In the genomic region with DNA sequence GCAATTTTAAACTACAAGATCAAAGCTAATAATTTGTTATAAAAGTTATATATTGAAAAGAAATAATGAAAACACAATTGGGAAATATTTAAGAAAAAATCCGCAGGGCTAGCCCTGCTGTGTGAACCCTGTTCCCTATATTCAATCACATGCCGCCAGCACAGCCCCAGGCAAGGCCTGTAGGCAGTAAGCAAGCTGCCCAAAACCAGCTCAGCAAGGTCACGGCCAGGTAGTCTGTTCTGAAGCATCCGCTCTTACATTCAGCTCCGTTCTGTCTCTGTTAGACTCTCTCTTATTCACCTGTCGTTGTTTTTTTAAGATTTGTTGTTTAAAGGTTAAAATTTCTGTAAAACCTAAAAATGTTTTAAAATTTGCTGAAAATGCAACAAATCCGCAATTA, we compare ENCODE assay signal across 26 mouse cellular contexts.
DNase-seq lines count a peak whose midpoint lies in the region; ATAC-seq and TF ChIP-seq lines count a peak whose summit lies in the region.
"Had no signal": no experiment of that assay in that cellular context is flagged by ENCODE, and none has a peak within 500 bp of the region (broad histone marks: within the 10 kb centered on the region; RNA-seq: fewer than 3 reads in every experiment).

No protein-coding gene starts in this region.

- no peak overlapping the region for H3K9ac ChIP-seq in liver, embryonic 11.5 days (ENCODE audit: low read depth, low read length)
- H3K9ac ChIP-seq: forebrain, postnatal 0 days; heart, embryonic 15.5 days; hindbrain, embryonic 13.5 days; liver, embryonic 13.5 days; neural tube, embryonic 13.5 days had no signal

- H3K36me3 ChIP-seq in liver, embryonic 11.5 days (ENCODE audit: control insufficient read depth, insufficient read depth, low read length) = peaks cover 31% of the 10 kb centered on the region
- H3K36me3 ChIP-seq in embryonic facial prominence, embryonic 10.5 days (replicated peaks) = peaks cover 98% of the 10 kb centered on the region

- 0 out of 2 replicates have a peak overlapping the region, but pooled peaks have one; percentile 28 for H3K27ac ChIP-seq in left cerebral cortex, adult 2 months
- no peak overlapping the region for H3K27ac ChIP-seq in liver, embryonic 11.5 days (ENCODE audit: low read depth, low read length)
- no peak overlapping the region for H3K27ac ChIP-seq in embryonic facial prominence, embryonic 10.5 days (replicated peaks)
- H3K27ac ChIP-seq: heart, embryonic 10.5 days; heart, embryonic 15.5 days; hindbrain, embryonic 13.5 days; liver, embryonic 13.5 days; neural tube, embryonic 13.5 days had no signal

- no peak for DNase-seq in left cerebral cortex, adult 2 months (ENCODE audit: extremely low spot score in 1 of 2, low spot score in 2 of 2)
- DNase-seq in left cerebral cortex, postnatal 14 days (ENCODE audit: low spot score in 2 of 2) = no peak
- peak; percentile 16 for DNase-seq in ES-CJ7 (ENCODE audit: low read depth, low spot score)
- peak; percentile 44 for DNase-seq in ZHBTc4 (ENCODE audit: low read depth, low spot score)
- DNase-seq in cerebellum, adult 9-11 months = peak; percentile 47
- DNase-seq in liver, embryonic 11.5 days (ENCODE audit: low spot score) = no peak
- no peak for DNase-seq in ovary, postnatal 10 days (ENCODE audit: low spot score)
- no peak for DNase-seq in embryonic facial prominence, embryonic 10.5 days (ENCODE audit: low spot score)
- DNase-seq: adrenal gland, postnatal 10 days; B cell, adult 2 months; forebrain, postnatal 0 days; heart, postnatal 36 days; kidney, adult 9 months; kidney, postnatal 14 days; liver, embryonic 13.5 days; lung, adult 18-20 months; lung, postnatal 4 days; thymus, postnatal 14 days had no signal

- intact Hi-C loops in left cerebral cortex, adult 2 months (cut with DNase I) = loop anchor here (5.0 kb wide), 1 partner anchor 76 kb away; no protein-coding TSS in a partner anchor
- intact Hi-C loops in left cerebral cortex, postnatal 14 days (cut with DNase I) = no loop called here

- no peak overlapping the region for H3K4me2 ChIP-seq in liver, embryonic 11.5 days
- H3K4me2 ChIP-seq: heart, embryonic 15.5 days; hindbrain, embryonic 13.5 days; liver, embryonic 13.5 days; neural tube, embryonic 13.5 days had no signal

- WGBS in liver, embryonic 11.5 days = 93% methylated on average over 7 of the region's 7 CpGs
- WGBS in embryonic facial prominence, embryonic 10.5 days = 94% methylated on average over 7 of the region's 7 CpGs

- no peaks in the 10 kb centered on the region for H3K4me1 ChIP-seq in liver, embryonic 11.5 days (replicated peaks; ENCODE audit: control insufficient read depth, insufficient read depth, low read length)
- no peaks in the 10 kb centered on the region for H3K4me1 ChIP-seq in embryonic facial prominence, embryonic 10.5 days
- H3K4me1 ChIP-seq: heart, embryonic 10.5 days; heart, embryonic 15.5 days; hindbrain, embryonic 13.5 days; liver, embryonic 13.5 days; neural tube, embryonic 13.5 days had no signal

- H3K4me3 ChIP-seq in left cerebral cortex, adult 2 months = no peak overlapping the region
- no peak overlapping the region for H3K4me3 ChIP-seq in liver, embryonic 11.5 days (ENCODE audit: low read depth, low read length)
- H3K4me3 ChIP-seq in embryonic facial prominence, embryonic 10.5 days = no peak overlapping the region
- H3K4me3 ChIP-seq: erythroblast, embryonic 14.5 days; heart, embryonic 10.5 days; heart, embryonic 15.5 days; hindbrain, embryonic 13.5 days; liver, embryonic 13.5 days; neural tube, embryonic 13.5 days had no signal

- no peak for ATAC-seq in liver, embryonic 11.5 days (replicated peaks; ENCODE audit: low FRiP score)
- ATAC-seq: forebrain, postnatal 0 days; intestine, postnatal 0 days; lung, postnatal 0 days had no signal

- H3K27me3 ChIP-seq in liver, embryonic 11.5 days (replicated peaks; ENCODE audit: control insufficient read depth, insufficient read depth, low read length) = no peaks in the 10 kb centered on the region
- H3K27me3 ChIP-seq in embryonic facial prominence, embryonic 10.5 days (replicated peaks; ENCODE audit: low read depth, poor library complexity, severe bottlenecking) = no peaks in the 10 kb centered on the region
- H3K27me3 ChIP-seq: heart, embryonic 15.5 days; hindbrain, embryonic 13.5 days; liver, embryonic 13.5 days; megakaryocyte, embryonic 14.5 days; neural tube, embryonic 13.5 days had no signal

- H3K9me3 ChIP-seq in liver, embryonic 11.5 days (ENCODE audit: control insufficient read depth, low read length) = no peaks in the 10 kb centered on the region
- H3K9me3 ChIP-seq in embryonic facial prominence, embryonic 10.5 days = no peaks in the 10 kb centered on the region
- H3K9me3 ChIP-seq: heart, embryonic 10.5 days; heart, embryonic 15.5 days; hindbrain, embryonic 13.5 days; liver, embryonic 13.5 days; megakaryocyte, embryonic 14.5 days; neural tube, embryonic 13.5 days had no signal

- no peak for TF ChIP-seq CTCF in left cerebral cortex, adult 2 months (IDR thresholded peaks at IDR 0.05)

Comparison
In these comparisons a context has a peak if more than half of its experiments do, and no peak if none do; other contexts are left out.
1. DNase-seq: peak in ES-CJ7 (single experiment), ZHBTc4 (single experiment) and cerebellum, adult 9-11 months (single experiment); none in left cerebral cortex, adult 2 months (0 of 2), left cerebral cortex, postnatal 14 days (0 of 2), liver, embryonic 11.5 days (single experiment), ovary, postnatal 10 days (single experiment) and embryonic facial prominence, embryonic 10.5 days (single experiment).